Mouse (Mus musculus) erythroblast, embryonic 14.5 days (primary cell): ENCODE results near the gene Olfr1443. TPM values are rescaled to one million over a fixed set of nuclear protein-coding genes. Genes with fewer than 3 reads are reported as not detected.

Experiments used
- H3K27me3 ChIP-seq: 2 replicates; pipeline ENCODE4 v1.6.1; 2012; ENCODE audit warnings: inconsistent platforms; ENCODE audit not compliant: control insufficient read depth
- H3K36me3 ChIP-seq: 2 replicates; pipeline ENCODE4 v1.6.1; 2012; ENCODE audit warnings: mild to moderate bottlenecking, inconsistent platforms; ENCODE audit not compliant: control insufficient read depth
- H3K4me1 ChIP-seq: 2 replicates; pipeline ENCODE4 v1.6.1; 2012; ENCODE audit warnings: inconsistent platforms; ENCODE audit not compliant: control insufficient read depth
- H3K4me3 ChIP-seq: replicated peaks from 2 replicates; pipeline ENCODE3; 2012; ENCODE audit warnings: moderate library complexity, mild to moderate bottlenecking, inconsistent platforms
- H3K9me3 ChIP-seq: 2 replicates; pipeline ENCODE4 v1.6.1; 2012; ENCODE audit warnings: low read length, inconsistent platforms, mixed read lengths; ENCODE audit not compliant: control insufficient read depth
- GATA1 ChIP-seq: IDR thresholded peaks from 2 replicates; pipeline ENCODE4 v1.6.1; 2012; ENCODE audit warnings: low read length, inconsistent platforms, mixed read lengths
- TAL1 ChIP-seq: IDR thresholded peaks from 3 replicates; pipeline ENCODE4 v1.6.1; 2012; ENCODE audit warnings: low read length, inconsistent platforms, mixed read lengths
- polyA plus RNA-seq: library from polyadenylated mRNA; stranded (reverse); fragments of >175 nt; gene quantifications from 2 replicates; pipeline ENCODE4 v1.2.3, GENCODE M21; 2012

Olfr1443 gene
- polyA plus RNA-seq, 1 experiment = not detected

DNA sequence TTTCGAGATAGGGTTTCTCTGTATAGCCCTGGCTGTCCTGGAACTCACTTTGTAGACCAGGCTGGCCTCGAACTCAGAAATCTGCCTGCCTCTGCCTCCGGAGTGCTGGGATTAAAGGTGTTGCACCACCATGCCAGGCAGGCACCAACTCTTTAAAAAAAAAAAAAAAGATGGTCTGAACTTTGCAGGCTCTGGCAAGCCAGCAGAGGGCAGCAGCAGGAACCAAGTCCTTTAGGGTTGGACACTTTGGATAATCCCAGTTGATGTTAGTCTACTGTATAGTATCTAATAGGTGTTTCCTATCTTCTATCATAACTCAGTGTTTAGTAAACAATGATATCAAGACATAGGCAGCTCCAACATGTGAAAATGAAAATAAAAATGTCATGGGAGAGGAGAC is 44.4 kb downstream of the Olfr1443 start:
- Histone ChIP-seq H3K4me1 (no peaks in the 10 kb centered on the region), H3K36me3 (no peaks in the 10 kb centered on the region), H3K27me3 (no peaks in the 10 kb centered on the region), H3K9me3 (no peaks in the 10 kb centered on the region), H3K4me3 (no peak overlapping the region)
- TF ChIP-seq TAL1 (no peak), GATA1 (no peak)

DNA sequence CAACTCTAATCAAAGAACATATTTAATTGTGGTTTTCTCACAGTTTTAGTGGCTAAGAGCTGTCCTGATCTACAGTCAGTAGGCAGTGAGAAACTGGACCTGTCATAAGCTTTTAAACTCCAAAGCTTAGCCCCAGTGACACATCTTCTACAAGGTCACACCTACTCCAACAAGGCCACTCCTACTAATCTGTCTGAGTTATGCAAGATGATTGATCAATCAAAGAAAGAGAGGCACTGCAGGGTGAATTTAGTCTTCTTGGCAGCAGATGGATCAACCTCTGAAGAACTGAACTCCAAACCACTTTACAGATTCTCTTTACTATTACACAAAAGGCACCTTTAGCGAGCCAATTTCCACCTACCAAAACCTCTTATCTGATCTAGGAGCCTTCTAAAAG is 47.9 kb downstream of the Olfr1443 start:
- H3K4me3 ChIP-seq = no peak overlapping the region
- TF ChIP-seq GATA1 (no peak), TAL1 (no peak)
- no peaks in the 10 kb centered on the region for H3K4me1 ChIP-seq
- no peaks in the 10 kb centered on the region for H3K9me3 ChIP-seq
- no peaks in the 10 kb centered on the region for H3K36me3 ChIP-seq
- no peaks in the 10 kb centered on the region for H3K27me3 ChIP-seq

DNA sequence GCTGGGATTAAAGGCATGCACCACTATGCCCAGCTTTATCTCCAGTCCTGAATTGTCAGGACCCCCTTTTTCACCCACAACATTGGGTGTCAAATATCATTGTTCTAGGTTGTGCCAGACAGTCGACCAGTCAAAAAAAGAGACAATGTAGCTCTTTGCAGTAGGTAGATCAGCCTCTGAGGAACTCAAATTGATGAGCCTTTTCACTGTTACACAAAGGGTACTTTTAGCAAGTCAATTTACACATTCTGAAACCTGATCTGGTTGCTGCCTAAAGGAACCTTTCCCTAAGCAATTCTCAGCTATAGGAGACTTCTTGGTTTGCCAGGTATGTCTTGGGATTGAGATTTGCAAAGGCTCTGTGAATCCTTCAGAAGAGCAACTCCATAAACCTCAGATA is 53.1 kb downstream of the Olfr1443 start:
- no peaks in the 10 kb centered on the region for H3K4me1 ChIP-seq
- no peaks in the 10 kb centered on the region for H3K27me3 ChIP-seq
- no peaks in the 10 kb centered on the region for H3K36me3 ChIP-seq
- H3K9me3 ChIP-seq = no peaks in the 10 kb centered on the region
- H3K4me3 ChIP-seq = no peak overlapping the region
- TF ChIP-seq GATA1 (no peak), TAL1 (no peak)

DNA sequence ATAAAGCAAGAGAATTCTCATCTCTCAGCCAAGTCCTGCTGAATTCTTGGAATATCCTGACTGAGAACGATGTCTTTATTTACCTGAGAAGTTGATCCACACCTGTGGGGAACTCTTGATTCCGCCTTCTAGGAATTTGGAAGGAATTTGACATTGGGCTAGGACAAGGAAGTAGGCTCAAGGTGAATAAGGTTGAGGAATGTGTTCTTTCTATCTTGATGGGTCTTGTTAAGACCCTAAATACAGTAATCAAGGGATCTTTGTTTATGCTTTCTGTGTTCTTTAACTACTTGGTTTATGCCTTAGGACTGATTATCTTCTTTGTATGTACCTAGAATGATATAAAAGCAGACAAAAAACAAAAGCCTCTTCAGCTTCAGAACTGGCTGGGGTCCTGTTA is 54.0 kb downstream of the Olfr1443 start:
- Histone ChIP-seq H3K36me3 (no peaks in the 10 kb centered on the region), H3K9me3 (no peaks in the 10 kb centered on the region), H3K4me1 (no peaks in the 10 kb centered on the region), H3K4me3 (no peak overlapping the region), H3K27me3 (no peaks in the 10 kb centered on the region)
- TF ChIP-seq GATA1 (no peak), TAL1 (no peak)

Other genes with a start within 250 kb of the Olfr1443 start
- 0.02 and 0.03 TPM in 2 replicates for gene Mpeg1, start 217.3 kb upstream of the Olfr1443 start, polyA plus RNA-seq
- 0.01 TPM in 2 replicates for gene Dtx4, start 176.7 kb upstream of the Olfr1443 start, polyA plus RNA-seq
- 0.54 and 0.64 TPM in 2 replicates for gene Fam111a, start 132.4 kb upstream of the Olfr1443 start, polyA plus RNA-seq
- not detected in 2 replicates for gene Gm4952, start 78.1 kb upstream of the Olfr1443 start, polyA plus RNA-seq
- gene Glyat, start 44.8 kb upstream of the Olfr1443 start, polyA plus RNA-seq = not detected in 2 replicates
- gene Olfr1442, start 7.7 kb upstream of the Olfr1443 start, polyA plus RNA-seq = not detected in 2 replicates
- gene Keg1, start 17.7 kb downstream of the Olfr1443 start, polyA plus RNA-seq = 0.07 TPM in 1 of 2 replicates, not detected in the other
- 0.03 TPM in 1 of 2 replicates, not detected in the other for gene Cntf, start 87.5 kb downstream of the Olfr1443 start, polyA plus RNA-seq
- gene Zfp91, start 118.0 kb downstream of the Olfr1443 start, polyA plus RNA-seq = 4.8 TPM in 2 replicates
- 0.02 TPM in 1 of 2 replicates, not detected in the other for gene Lpxn, start 118.1 kb downstream of the Olfr1443 start, polyA plus RNA-seq
- not detected in 2 replicates for gene Gm5244, start 168.6 kb downstream of the Olfr1443 start, polyA plus RNA-seq
- gene Olfr1444, start 179.2 kb downstream of the Olfr1443 start, polyA plus RNA-seq = not detected in 2 replicates
- gene Olfr1445, start 205.7 kb downstream of the Olfr1443 start, polyA plus RNA-seq = not detected in 2 replicates
- not detected in 2 replicates for gene Olfr1446, start 215.4 kb downstream of the Olfr1443 start, polyA plus RNA-seq
- not detected in 2 replicates for gene Olfr1447, start 225.6 kb downstream of the Olfr1443 start, polyA plus RNA-seq
- not detected in 2 replicates for gene Olfr1448, start 246.3 kb downstream of the Olfr1443 start, polyA plus RNA-seq